Mouse (Mus musculus) kidney, embryonic 14.5 days (tissue): Measurements from ENCODE around the gene Vta1. TPM values are rescaled to one million over a fixed set of nuclear protein-coding genes. Genes with fewer than 3 reads are reported as not detected.

Experiments
- polyA plus RNA-seq: library from polyadenylated mRNA; unstranded; fragments of >200 nt; fragmentation: Nextera tagmentation; extraction: Ambion mirVana; gene quantifications from 2 replicates; pipeline ENCODE4 v1.2.1, GENCODE M21; 2014

The Vta1 gene
- polyA plus RNA-seq, 1 experiment from 2014 or later = 118 TPM

Other genes starting within 250 kb of the Vta1 start
- gene Adgrg6, start 159.9 kb downstream of the Vta1 start, polyA plus RNA-seq = 4.4 and 8.9 TPM in 2 replicates
- gene Nmbr, start within 50 bp of the Vta1 start, polyA plus RNA-seq = 0.41 TPM in 1 of 2 replicates, not detected in the other
- not detected in 2 replicates for gene Gje1, start 12.7 kb upstream of the Vta1 start, polyA plus RNA-seq